Mouse (Mus musculus) gastrocnemius, postnatal 36 days (tissue): ENCODE measurements at regions not wholly inside any gene's neighbourhood (a gene's known extent, or its start where the extent isn't known, plus 50 kb on each side); places are given as distances from the start of the nearest gene placed in this dataset.
"Not testable (repeated sequence)": the region's sequence is repeated elsewhere in the genome, so short reads cannot be mapped to it uniquely, and the experiment has no call there.

Experiments used
- DNase-seq, 2 experiments: peaks; one replicate each; pipeline ENCODE4 v3.0.0; 2022
- intact Hi-C: fragments of 180-260 bp; cut with DNase I; formaldehyde crosslinking; loops from one replicate; pipeline ENCODE4 v1.15.1; 2025

DNA sequence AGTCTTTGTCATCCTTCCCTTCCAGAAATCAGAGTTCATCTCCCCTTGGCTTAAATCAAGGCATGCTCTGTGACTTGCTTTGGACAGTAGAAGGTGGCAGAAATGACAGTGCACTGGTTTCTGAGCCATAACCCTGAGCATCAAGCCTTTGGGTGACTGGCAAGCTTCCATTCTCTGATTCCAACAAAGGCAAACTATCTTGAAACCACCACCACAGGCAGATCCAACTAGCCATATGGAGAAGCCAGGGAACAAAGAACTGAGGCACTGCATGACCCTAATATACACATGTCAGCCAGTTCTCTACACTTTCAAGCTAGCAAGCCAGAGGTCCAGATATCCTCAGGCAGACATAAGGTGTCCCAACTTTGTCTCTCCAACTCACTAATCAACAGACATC lies 151.2 kb upstream of the Rps6ka3 start:
- intact Hi-C loops, result no loop called here
- no peak for DNase-seq

DNA sequence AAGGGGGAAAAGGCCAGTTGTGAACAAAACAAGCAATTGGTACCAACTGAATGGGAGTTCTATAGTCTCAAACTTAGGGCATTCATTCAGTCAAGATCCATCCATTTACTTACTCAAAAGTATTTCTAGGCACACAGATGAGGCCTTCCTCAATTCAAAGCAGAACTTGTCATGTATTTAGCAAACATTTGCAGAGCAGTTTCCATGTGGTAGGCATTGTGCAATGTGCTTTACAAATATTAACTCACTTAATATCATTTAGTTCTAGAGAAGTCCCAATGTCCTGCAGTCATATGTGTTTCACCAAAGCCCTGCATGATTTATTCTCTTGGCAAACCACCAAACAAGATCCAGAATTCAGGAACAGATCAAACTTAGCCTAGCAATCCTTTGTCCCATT lies 148.8 kb upstream of the Rps6ka3 start:
- no peak for DNase-seq
- intact Hi-C loops, result no loop called here

DNA sequence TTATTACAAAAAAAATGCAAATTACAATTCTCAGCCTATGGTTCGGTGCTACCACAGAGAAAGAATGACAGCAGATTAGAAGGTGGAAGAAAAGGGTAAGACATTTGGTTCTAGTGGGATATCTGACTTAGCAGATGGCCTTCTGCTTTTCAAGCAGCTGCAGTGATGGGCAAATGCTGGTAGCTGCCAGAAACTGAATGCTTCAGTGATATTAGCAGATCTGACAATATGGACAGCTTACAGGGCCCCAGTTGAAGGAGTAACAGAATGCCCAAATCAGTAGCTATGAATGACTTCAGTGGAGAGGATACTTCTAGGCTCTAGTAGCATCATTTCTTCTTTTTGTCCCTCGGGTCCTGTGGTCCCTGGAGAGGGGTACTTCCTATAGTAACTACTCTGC lies 143.9 kb upstream of the Rps6ka3 start:
- intact Hi-C loops, result no loop called here
- no peak for DNase-seq

DNA sequence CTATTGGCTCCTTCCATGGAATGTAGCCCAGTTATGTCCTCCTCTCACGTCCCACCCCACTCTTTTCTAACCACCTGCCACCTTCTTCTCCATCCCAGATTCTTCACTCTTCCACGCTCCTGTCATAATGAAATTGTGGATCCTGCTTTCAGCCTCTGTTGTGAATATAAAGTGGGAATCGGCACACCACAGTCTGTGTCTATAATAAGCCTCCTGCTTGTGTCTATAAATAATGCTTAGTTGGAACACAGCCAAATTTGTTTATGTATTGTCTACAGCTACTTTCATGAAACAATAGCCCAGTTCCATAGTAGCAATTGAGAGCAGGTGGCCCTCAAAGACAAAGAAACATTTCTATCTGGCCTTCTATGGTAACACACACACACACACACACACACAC lies 137.5 kb upstream of the Rps6ka3 start:
- no peak for DNase-seq
- intact Hi-C loops, result no loop called here

DNA sequence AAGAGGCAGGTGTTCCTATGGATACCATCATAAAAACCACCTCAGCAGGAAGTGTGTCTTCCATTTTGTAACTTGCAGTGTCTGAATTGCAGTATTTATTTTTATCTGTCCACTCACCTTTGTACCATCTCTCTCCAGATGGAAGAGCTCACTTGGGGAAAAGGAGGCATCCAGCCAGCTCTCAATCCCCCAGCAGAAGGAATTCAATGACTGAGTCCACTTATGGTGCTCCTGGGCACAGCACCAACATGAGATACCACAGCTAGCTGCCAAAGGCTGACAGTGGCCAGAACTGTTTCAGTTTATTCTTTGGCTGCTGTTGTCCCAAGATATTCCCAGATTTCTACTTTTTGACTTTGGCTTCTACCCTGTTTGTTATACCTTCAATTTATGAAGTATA lies 136.6 kb upstream of the Rps6ka3 start:
- no peak for DNase-seq
- intact Hi-C loops, result no loop called here

DNA sequence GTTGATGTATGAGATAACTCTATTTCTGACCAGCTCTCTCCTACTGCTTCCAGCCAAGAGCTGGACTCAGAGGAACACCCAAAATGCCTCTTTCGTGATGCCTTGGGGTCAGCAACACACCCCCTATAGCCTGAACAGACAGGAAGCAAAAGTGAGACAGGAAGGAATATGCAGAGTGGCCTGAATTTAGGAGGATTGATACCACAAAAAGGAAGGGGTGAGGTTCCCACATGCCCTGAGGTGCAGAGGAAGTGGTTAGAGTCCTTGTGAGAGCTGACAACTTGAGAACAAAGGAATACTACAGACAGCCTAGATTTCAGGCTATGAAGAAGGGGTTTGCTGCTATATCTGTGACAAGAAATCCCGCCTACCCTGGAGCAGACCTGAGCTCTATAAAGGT lies 129.6 kb upstream of the Rps6ka3 start:
- intact Hi-C loops, result no loop called here
- no peak for DNase-seq

DNA sequence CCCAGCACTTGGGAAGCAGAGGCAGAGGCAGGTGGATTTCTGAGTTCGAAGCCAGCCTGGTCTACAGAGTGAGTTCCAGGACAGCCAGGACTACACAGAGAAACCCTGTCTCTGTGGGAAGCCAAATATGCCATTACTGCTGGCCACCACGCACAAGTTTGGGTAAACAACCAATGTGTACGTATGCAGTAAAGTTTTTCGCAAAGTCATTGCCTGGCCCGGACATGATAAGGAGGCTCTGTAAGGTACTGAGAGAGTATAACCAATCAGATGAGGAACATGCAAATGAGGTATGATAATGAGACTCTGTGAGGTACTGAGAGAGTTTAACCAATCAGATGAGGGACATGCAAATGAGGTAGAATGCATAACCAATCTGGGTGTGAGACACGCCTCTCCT lies 99.5 kb upstream of the Rps6ka3 start:
- DNase-seq, intact Hi-C loops: not testable (repeated sequence)

DNA sequence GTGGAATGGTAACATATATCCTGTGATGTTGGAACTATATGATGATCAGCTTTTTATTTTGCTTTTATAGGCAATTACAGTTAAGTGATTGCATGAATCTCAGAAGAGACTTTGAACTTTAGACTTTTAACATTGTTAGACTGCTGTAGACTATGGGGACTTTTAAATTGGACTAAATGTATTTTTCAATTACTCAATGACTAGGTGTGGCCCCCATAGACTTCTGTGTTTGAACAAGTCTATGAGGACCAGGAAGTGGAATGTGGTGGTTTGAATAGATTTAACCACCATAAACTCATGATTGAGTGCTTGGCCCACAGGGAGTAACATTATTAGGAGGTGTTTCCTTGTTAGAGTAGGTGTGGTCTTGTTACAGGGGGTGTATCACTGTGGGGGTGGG lies 93.9 kb upstream of the Rps6ka3 start:
- DNase-seq, result no peak
- intact Hi-C loops, result no loop called here

DNA sequence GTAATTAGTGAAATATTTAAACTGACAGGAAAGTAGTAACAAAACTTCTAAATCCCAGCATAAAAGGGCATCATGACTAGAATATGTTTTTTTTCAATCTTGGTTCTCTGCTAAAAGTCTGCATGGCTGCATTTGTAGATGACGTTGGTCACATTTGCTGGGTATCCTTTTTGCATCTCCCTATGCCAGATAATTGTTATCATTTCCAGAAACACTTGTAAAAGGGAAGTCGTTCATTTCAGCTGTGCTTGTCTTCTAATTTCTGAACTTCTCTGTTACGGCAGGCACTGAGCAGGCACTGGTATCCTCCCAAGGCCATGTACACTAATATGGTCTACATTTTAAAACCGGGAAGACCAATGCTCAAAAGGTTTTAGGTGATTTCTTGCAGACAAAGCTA lies 69.6 kb upstream of the Rps6ka3 start:
- intact Hi-C loops, result no loop called here
- DNase-seq, result no peak

DNA sequence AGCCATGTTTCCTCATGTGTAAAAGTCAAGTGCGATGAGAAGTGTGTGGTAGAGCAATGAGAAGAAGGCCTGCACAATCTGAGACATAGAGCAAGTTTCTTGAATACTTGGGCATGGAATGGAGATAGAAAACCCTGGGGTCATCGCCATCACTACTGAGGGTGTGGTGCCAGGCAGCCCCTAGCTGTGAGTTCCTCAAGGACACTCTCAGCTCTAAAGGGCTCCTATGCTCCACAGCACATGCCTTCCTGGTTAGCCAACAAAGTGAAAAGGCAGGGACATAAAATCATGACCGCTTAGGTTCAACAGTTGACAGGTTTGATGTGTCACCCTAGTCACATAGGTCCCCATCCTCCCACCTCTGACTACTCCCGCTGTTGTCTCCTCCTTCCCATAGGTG lies 66.8 kb upstream of the Rps6ka3 start:
- intact Hi-C loops, result no loop called here
- no peak for DNase-seq

DNA sequence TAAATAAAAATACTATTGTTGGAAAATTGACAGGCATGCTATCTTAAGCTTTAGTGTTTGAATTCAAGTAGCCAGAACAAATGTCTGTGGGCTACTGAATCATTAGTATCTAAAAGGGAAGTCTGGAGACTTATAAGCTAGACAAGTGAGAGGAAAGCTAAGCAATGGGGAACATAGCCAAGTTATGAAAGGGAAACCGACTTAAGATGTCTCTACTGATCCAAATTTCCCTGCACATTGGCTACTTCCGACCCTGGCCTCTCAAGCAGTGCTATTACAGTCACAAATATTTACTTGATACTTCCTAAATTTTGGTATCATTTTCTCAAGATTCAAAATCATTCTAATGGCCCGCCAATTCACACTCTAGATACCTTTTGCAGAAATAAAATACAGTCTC lies 65.4 kb upstream of the Rps6ka3 start:
- intact Hi-C loops, result no loop called here
- DNase-seq, result no peak

DNA sequence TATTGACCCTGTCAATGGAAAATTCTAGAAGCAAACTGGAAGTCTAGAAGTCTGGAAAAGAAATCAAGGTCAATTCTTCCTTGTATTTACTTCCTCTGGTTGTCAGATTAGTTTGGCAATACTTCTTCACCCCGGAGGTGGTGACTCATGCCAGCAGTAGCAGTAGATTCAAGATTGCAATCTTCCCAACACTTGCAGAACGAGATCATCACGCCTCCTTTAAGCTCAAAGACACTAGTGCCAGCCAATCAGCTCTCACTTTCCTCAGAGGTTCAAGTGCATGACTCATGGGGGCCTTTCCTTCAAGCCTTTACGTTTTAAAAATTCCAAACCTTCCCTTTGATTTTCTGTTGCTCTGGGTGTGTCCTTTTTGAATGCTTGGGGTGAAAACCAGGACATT lies 64.9 kb upstream of the Rps6ka3 start:
- intact Hi-C loops, result no loop called here
- DNase-seq, result no peak

DNA sequence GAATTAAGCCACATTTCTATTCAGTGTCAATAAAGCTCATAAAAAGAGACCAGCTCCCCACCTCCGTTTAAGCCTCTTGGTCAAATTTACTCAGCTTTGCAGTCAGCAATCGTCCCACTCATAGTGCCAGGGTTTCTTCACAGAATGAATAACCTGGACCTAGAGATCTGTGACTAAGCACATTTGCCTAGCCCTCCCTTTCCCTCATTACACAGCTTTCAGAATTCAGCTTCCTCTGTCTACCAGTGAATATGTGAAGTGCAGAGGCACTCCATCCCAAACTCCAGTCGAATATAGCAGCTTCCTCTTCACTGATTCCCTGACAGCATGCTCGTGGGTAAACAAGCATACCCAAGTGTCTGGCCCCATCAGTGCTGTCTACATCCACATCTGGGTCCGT lies 54.3 kb upstream of the Rps6ka3 start:
- DNase-seq, result no peak
- intact Hi-C loops, result no loop called here

DNA sequence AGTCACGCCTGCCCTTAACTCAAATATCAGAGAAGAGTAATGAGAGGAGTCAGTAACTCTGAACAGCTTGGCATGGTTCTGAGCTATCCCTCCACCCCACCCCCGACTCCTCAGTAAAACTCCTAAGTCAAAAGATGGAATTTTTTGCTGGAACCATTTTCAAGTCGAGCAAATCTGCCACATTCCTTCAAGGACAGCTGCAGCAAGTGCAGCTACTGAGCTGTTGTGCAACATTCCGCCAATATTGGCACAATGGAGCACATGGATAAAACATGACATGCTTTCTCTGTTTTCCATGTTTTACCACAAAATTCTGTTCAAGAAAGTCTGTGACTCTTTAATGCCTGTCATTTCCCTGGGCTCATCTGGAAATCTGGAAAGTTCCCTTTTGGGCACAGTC lies 53.1 kb upstream of the Rps6ka3 start:
- intact Hi-C loops, result no loop called here
- DNase-seq, result no peak

DNA sequence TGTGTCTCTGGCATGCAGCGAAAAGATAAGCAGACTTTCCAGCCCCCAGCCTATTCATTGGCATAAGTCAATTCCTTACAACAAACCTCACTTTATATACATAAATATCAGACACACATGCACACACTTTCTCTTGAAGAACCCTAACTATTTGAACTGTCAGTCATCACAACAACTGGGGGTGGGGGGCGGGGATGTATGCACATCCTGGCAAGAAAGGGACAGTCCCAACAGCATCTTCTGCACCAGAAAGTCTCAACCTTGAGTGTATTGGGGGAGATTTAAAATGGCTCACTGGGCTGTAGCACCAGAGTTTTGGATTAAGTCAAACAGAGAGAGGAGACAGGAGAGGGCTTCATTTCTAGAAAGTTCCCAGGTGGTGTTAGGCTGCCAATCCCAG lies 50.4 kb upstream of the Rps6ka3 start:
- intact Hi-C loops, result no loop called here
- no peak for DNase-seq
